ENCODE assay signal across 7 mouse cellular contexts in the genomic region with DNA sequence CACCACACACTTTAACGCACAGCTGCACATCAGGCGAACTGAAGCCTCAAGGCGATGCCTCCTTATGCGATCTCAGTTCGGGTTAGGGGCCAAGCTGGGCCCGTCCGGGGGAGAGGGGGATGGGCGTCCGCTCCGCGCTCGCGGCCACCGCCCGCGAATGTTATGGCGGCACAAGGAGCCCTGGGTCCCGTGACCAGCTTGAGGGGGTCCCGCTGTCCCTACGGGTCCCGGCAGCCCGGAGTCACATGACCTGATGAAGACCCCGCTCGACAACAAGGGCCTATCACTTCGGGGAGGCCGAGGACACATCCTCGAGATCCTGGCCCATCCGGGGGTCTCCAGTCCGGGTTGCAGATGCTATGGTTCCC. TPM values are rescaled to one million over a fixed set of nuclear protein-coding genes. Genes with fewer than 3 reads are reported as not detected.
DNase-seq lines count a peak whose midpoint lies in the region; ATAC-seq lines count a peak whose summit lies in the region.

No protein-coding gene starts in this region.

- ATAC-seq in activated CD4-positive, CD25-positive, alpha-beta regulatory T cell, adult 4 months = peak; percentile 17
- ATAC-seq in forebrain, embryonic 11.5 days (replicated peaks; ENCODE audit: low FRiP score) = peak; percentile 85
- peak; percentile 30 for ATAC-seq in megakaryocyte-erythroid progenitor cell, adult 5-6 weeks (replicated peaks; ENCODE audit: low FRiP score, low TSS enrichment, poor library complexity, severe bottlenecking)

- peak overlapping the region; percentile 69 for H3K4me3 ChIP-seq in forebrain, embryonic 11.5 days (ENCODE audit: low read depth, low read length)

- WGBS in forebrain, embryonic 11.5 days = under 1% methylated on average over 29 of the region's 29 CpGs

- intact Hi-C loops in left cerebral cortex, postnatal 4 days (cut with DNase I) = no loop called here
- intact Hi-C loops in left cerebral cortex, postnatal 25 days (cut with DNase I) = loop anchor here (1.0 to 5.0 kb wide), 5 partner anchors 25 to 743 kb away; partner anchors contain the start of genes Aaed1, Cdk20 and Mfsd14b

- no peaks in the 10 kb centered on the region; the same call in 1 of the 2 replicates for H3K4me1 ChIP-seq in forebrain, embryonic 11.5 days (replicated peaks; ENCODE audit: control insufficient read depth, insufficient read depth, low read length)

- no peaks in the 10 kb centered on the region for H3K9me3 ChIP-seq in forebrain, embryonic 11.5 days (ENCODE audit: control insufficient read depth, low read length)

- no peaks in the 10 kb centered on the region for H3K27me3 ChIP-seq in forebrain, embryonic 11.5 days (ENCODE audit: control insufficient read depth, insufficient read depth, low read length)

- H3K27ac ChIP-seq in forebrain, embryonic 11.5 days (ENCODE audit: low read depth, low read length) = peak overlapping the region; percentile 54; the same call in 1 of the 2 replicates

- H3K4me2 ChIP-seq in forebrain, embryonic 11.5 days (ENCODE audit: low read depth, low read length, severe bottlenecking) = peak overlapping the region; percentile 60

- DNase-seq in left cerebral cortex, postnatal 4 days = peak; percentile 48
- no peak for DNase-seq in left cerebral cortex, postnatal 25 days (ENCODE audit: low spot score in 2 of 2)
- DNase-seq in forebrain, embryonic 11.5 days (ENCODE audit: low spot score) = no peak
- peak; percentile 70 for DNase-seq in kidney, postnatal 10 days
- DNase-seq in natural killer cell, adult 2 months (ENCODE audit: low spot score in 2 of 2) = no peak

- no peaks in the 10 kb centered on the region; the same call in 1 of the 2 replicates for H3K36me3 ChIP-seq in forebrain, embryonic 11.5 days (ENCODE audit: control insufficient read depth, insufficient read depth, low read length)

- peak overlapping the region; percentile 71 for H3K9ac ChIP-seq in forebrain, embryonic 11.5 days (ENCODE audit: low read length)

RNA-seq across cellular contexts. Expression of gene Ctsl, which starts 0.9 kb away (rescaled TPM):
- total RNA-seq in left cerebral cortex, postnatal 4 days (2021) = 100 to 1,000 TPM; 125 to 132 TPM
- total RNA-seq in left cerebral cortex, postnatal 25 days (2021) = 100 to 1,000 TPM; 139 to 150 TPM
- 1 to 10 TPM; 3.8 to 4.2 TPM for polyA plus RNA-seq in activated CD4-positive, CD25-positive, alpha-beta regulatory T cell, adult 4 months (2017; shearing (Covaris generic))
- polyA plus RNA-seq in forebrain, embryonic 11.5 days (2014; fragmentation: Nextera tagmentation; extraction: Ambion mirVana) = 119 and 122 TPM in 2 replicates
- 16.2 and 27.8 TPM in 2 replicates for total RNA-seq in megakaryocyte-erythroid progenitor cell, adult 5-6 weeks (2014; fragmentation: Nextera tagmentation)
- total RNA-seq in megakaryocyte-erythroid progenitor cell, adult 5-6 weeks (2017) = 53.0 and 118 TPM in 2 replicates

RNA-seq across cellular contexts. Expression of gene Aaed1, which starts 57.3 kb away (rescaled TPM):
- total RNA-seq in left cerebral cortex, postnatal 4 days (2021) = 1 to 10 TPM; 6.4 to 7.3 TPM
- total RNA-seq in left cerebral cortex, postnatal 25 days (2021) = 10 to 100 TPM; 16.8 to 19.2 TPM
- polyA plus RNA-seq in activated CD4-positive, CD25-positive, alpha-beta regulatory T cell, adult 4 months (2017; shearing (Covaris generic)) = 10 to 100 TPM in 1 of 2 experiments, 1 to 10 TPM in 1; 9.0 to 13.8 TPM
- 20.1 and 20.2 TPM in 2 replicates for polyA plus RNA-seq in forebrain, embryonic 11.5 days (2014; fragmentation: Nextera tagmentation; extraction: Ambion mirVana)
- total RNA-seq in megakaryocyte-erythroid progenitor cell, adult 5-6 weeks (2014; fragmentation: Nextera tagmentation) = 20.4 and 26.9 TPM in 2 replicates
- total RNA-seq in megakaryocyte-erythroid progenitor cell, adult 5-6 weeks (2017) = 56.5 and 65.2 TPM in 2 replicates

Comparison
In these comparisons a context has a peak if more than half of its experiments do, and no peak if none do; other contexts are left out.
1. DNase-seq: peak in left cerebral cortex, postnatal 4 days (single experiment) and kidney, postnatal 10 days (single experiment); none in left cerebral cortex, postnatal 25 days (0 of 2), forebrain, embryonic 11.5 days (single experiment) and natural killer cell, adult 2 months (0 of 2).
2. ATAC-seq: peak in every context shown above with its lines; median percentile 85 in forebrain, embryonic 11.5 days; 30 in megakaryocyte-erythroid progenitor cell, adult 5-6 weeks; 17 in activated CD4-positive, CD25-positive, alpha-beta regulatory T cell, adult 4 months.